Mouse (Mus musculus): ENCODE results near the gene Akap12. TPM values are rescaled to one million over a fixed set of nuclear protein-coding genes. Genes with fewer than 3 reads are reported as not detected.
A peak's percentile ranks its signal among the peaks of the same experiment; 100 is the strongest.

Gene Akap12
- polyA plus RNA-seq, 1 experiment from 2014 or later = 78.6 TPM

GRCm38 (mm10) chr10:4390550-4390949 is 124.4 kb downstream of the Akap12 start:
- Histone ChIP-seq H3K9me3 (no peaks in the 10 kb centered on the region), H3K27ac (replicated peaks) (no peak overlapping the region), H3K4me3 (0 out of 2 replicates have a peak overlapping the region, but pooled peaks have one; percentile 5), H3K27me3 (no peaks in the 10 kb centered on the region), H3K36me3 (peaks cover 12% of the 10 kb centered on the region; the same call in 1 of the 2 replicates), H3K4me1 (replicated peaks) (peaks cover 50% of the 10 kb centered on the region), H3K9ac (peak overlapping the region; percentile 34; the same call in 1 of the 2 replicates), H3K4me2 (peak overlapping the region; percentile 78)
- WGBS = 79% methylated on average over 2 of the region's 2 CpGs
- ATAC-seq (ENCODE audit: low read depth) = no peak

- H3K36me3 ChIP-seq = peaks cover 16% of the 10 kb centered on the region; the same call in 1 of the 2 replicates
- H3K9ac ChIP-seq = no peak overlapping the region
- H3K4me1 ChIP-seq (replicated peaks) = peaks cover 45% of the 10 kb centered on the region
- no peak for ATAC-seq (ENCODE audit: low read depth)
- 76% methylated on average over 5 of the region's 5 CpGs for WGBS
- peak overlapping the region; percentile 78 for H3K4me2 ChIP-seq
- no peaks in the 10 kb centered on the region for H3K9me3 ChIP-seq
- no peak overlapping the region for H3K27ac ChIP-seq (replicated peaks)
- H3K4me3 ChIP-seq = no peak overlapping the region
- no peaks in the 10 kb centered on the region for H3K27me3 ChIP-seq
These were observed 124.9 kb downstream of the Akap12 start for GRCm38 (mm10) chr10:4391076-4391475.

- peaks cover 43% of the 10 kb centered on the region for H3K4me1 ChIP-seq (replicated peaks)
- H3K27me3 ChIP-seq = no peaks in the 10 kb centered on the region
- H3K4me3 ChIP-seq = no peak overlapping the region
- no peak overlapping the region for H3K4me2 ChIP-seq
- no peak overlapping the region for H3K27ac ChIP-seq (replicated peaks)
- no peak for ATAC-seq (ENCODE audit: low read depth)
- H3K9me3 ChIP-seq = no peaks in the 10 kb centered on the region
- no peak overlapping the region for H3K9ac ChIP-seq
- H3K36me3 ChIP-seq = peaks cover 19% of the 10 kb centered on the region; the same call in 1 of the 2 replicates
- WGBS = 64% methylated on average over 6 of the region's 6 CpGs
These were observed 125.7 kb downstream of the Akap12 start for GRCm38 (mm10) chr10:4391851-4392250.

GRCm38 (mm10) chr10:4395321-4395720 is 129.1 kb downstream of the Akap12 start:
- Histone ChIP-seq H3K4me2 (no peak overlapping the region), H3K4me3 (no peak overlapping the region), H3K9ac (no peak overlapping the region), H3K4me1 (replicated peaks) (peaks cover 24% of the 10 kb centered on the region), H3K27ac (replicated peaks) (no peak overlapping the region), H3K9me3 (no peaks in the 10 kb centered on the region), H3K36me3 (peaks cover 29% of the 10 kb centered on the region; the same call in 1 of the 2 replicates), H3K27me3 (no peaks in the 10 kb centered on the region)
- no peak for ATAC-seq (ENCODE audit: low read depth)
- WGBS = 93% methylated on average over 3 of the region's 3 CpGs

GRCm38 (mm10) chr10:4398058-4398457 is 131.9 kb downstream of the Akap12 start:
- Histone ChIP-seq H3K9ac (no peak overlapping the region), H3K27me3 (no peaks in the 10 kb centered on the region), H3K9me3 (no peaks in the 10 kb centered on the region), H3K4me2 (no peak overlapping the region), H3K27ac (replicated peaks) (no peak overlapping the region), H3K36me3 (peaks cover 37% of the 10 kb centered on the region; the same call in 1 of the 2 replicates), H3K4me1 (replicated peaks) (0 out of 2 replicates have a peak, but pooled peaks cover under 1% of the 10 kb centered on the region), H3K4me3 (no peak overlapping the region)
- ATAC-seq (ENCODE audit: low read depth) = no peak
- 91% methylated on average over 5 of the region's 5 CpGs for WGBS

- Histone ChIP-seq H3K4me1 (replicated peaks) (no peaks in the 10 kb centered on the region), H3K9ac (no peak overlapping the region), H3K36me3 (peaks cover 52% of the 10 kb centered on the region), H3K9me3 (no peaks in the 10 kb centered on the region), H3K4me2 (no peak overlapping the region), H3K27ac (replicated peaks) (no peak overlapping the region), H3K27me3 (no peaks in the 10 kb centered on the region), H3K4me3 (no peak overlapping the region)
- peak; percentile 71 for ATAC-seq (ENCODE audit: low read depth)
- 60% methylated on average over 5 of the region's 5 CpGs for WGBS
These were observed 138.8 kb downstream of the Akap12 start for GRCm38 (mm10) chr10:4404895-4405491.

- no peaks in the 10 kb centered on the region for H3K27me3 ChIP-seq
- no peak overlapping the region for H3K4me3 ChIP-seq
- ATAC-seq (ENCODE audit: low read depth) = peak; percentile 34; the same call in 1 of the 2 replicates
- H3K27ac ChIP-seq (replicated peaks) = no peak overlapping the region
- no peaks in the 10 kb centered on the region for H3K4me1 ChIP-seq (replicated peaks)
- H3K36me3 ChIP-seq = peaks cover 57% of the 10 kb centered on the region
- H3K4me2 ChIP-seq = no peak overlapping the region
- no peaks in the 10 kb centered on the region for H3K9me3 ChIP-seq
- 87% methylated on average over 5 of the region's 5 CpGs for WGBS
- H3K9ac ChIP-seq = 0 out of 2 replicates have a peak overlapping the region, but pooled peaks have one; percentile 5
These were observed 139.3 kb downstream of the Akap12 start for GRCm38 (mm10) chr10:4405511-4405910.

GRCm38 (mm10) chr10:4407191-4407590 is 141.0 kb downstream of the Akap12 start:
- ATAC-seq (ENCODE audit: low read depth) = no peak
- Histone ChIP-seq H3K27ac (replicated peaks) (no peak overlapping the region), H3K27me3 (no peaks in the 10 kb centered on the region), H3K4me3 (no peak overlapping the region), H3K9me3 (no peaks in the 10 kb centered on the region), H3K36me3 (peaks cover 64% of the 10 kb centered on the region), H3K9ac (no peak overlapping the region), H3K4me1 (replicated peaks) (no peaks in the 10 kb centered on the region), H3K4me2 (no peak overlapping the region)
- 87% methylated on average over 1 of the region's 1 CpGs for WGBS

Other genes with a start within 250 kb of the Akap12 start
- gene Zbtb2, start 121.7 kb downstream of the Akap12 start, polyA plus RNA-seq (2015; fragmentation: Nextera tagmentation; extraction: Ambion mirVana) = 16.9 and 17.2 TPM in 2 replicates
- gene Rmnd1, start 166.0 kb downstream of the Akap12 start, polyA plus RNA-seq (2015; fragmentation: Nextera tagmentation; extraction: Ambion mirVana) = 52.2 and 58.9 TPM in 2 replicates
- gene Armt1, start 166.1 kb downstream of the Akap12 start, polyA plus RNA-seq (2015; fragmentation: Nextera tagmentation; extraction: Ambion mirVana) = 15.0 and 15.7 TPM in 2 replicates
- gene Ccdc170, start 216.1 kb downstream of the Akap12 start, polyA plus RNA-seq (2015; fragmentation: Nextera tagmentation; extraction: Ambion mirVana) = 0.08 TPM in 1 of 2 replicates, not detected in the other